Mouse (Mus musculus) lung, adult 2 months (tissue): Measurements from ENCODE around the gene Cstad.

Experiments used
- CTCF ChIP-seq: fragments of 200-500 bp; IDR thresholded peaks from 2 replicates; pipeline ENCODE4 v1.5.1; 2011; ENCODE audit warnings: mild to moderate bottlenecking, low read length, control low read depth; ENCODE audit not compliant: insufficient read depth
- POLR2A ChIP-seq: fragments of 200-500 bp; IDR thresholded peaks from 2 replicates; pipeline ENCODE4 v1.6.1; 2011; ENCODE audit warnings: low read depth, mild to moderate bottlenecking, control low read depth, low read length, borderline replicate concordance; ENCODE audit errors: extremely low read depth

DNA sequence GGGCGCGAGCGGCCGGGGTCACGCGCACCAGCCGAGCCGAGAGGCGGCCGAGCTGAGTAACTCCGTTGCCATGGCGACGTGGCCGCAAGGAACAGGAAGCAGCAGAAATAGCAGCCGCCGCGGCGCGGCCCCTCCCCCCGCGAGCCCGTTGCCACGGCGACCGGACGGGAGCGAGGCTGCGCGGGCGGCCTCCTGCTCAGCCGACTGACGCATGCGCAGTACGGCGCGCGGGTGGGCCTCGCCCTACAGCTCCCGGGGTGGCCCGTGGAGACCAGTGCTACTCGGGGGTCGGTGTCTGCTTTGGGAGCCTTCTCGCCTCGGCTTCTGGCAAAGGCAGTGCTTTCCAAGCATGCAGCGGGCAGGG, 63.6 kb downstream of the Cstad start:
- TF ChIP-seq POLR2A, result peak; percentile 89; the same call in 1 of the 2 replicates
- no peak for TF ChIP-seq CTCF
